In genomic region chr10:62792177-62793090, GRCm38 (mm10) we compare ENCODE assay signal across 8 mouse cellular contexts. TPM values are rescaled to one million over a fixed set of nuclear protein-coding genes. Genes with fewer than 3 reads are reported as not detected.
DNase-seq lines count a peak whose midpoint lies in the region; ATAC-seq and TF ChIP-seq lines count a peak whose summit lies in the region.

TSS of gene Ccar1 (minus strand) at chr10:62792286.

- TF ChIP-seq CTCF in lung, postnatal 0 days (IDR thresholded peaks at IDR 0.05): peak; percentile 43

- H3K36me3 ChIP-seq in hindbrain, embryonic 10.5 days: peaks cover 34% of the 10 kb centered on the region
- H3K36me3 ChIP-seq in lung, postnatal 0 days (ENCODE audit: insufficient read depth, low read length): peaks cover 6% of the 10 kb centered on the region; the same call in 1 of the 2 replicates

- no peak for TF ChIP-seq EP300 in lung, postnatal 0 days (IDR thresholded peaks at IDR 0.05)

- H3K9ac ChIP-seq in lung, postnatal 0 days (replicated peaks; ENCODE audit: low read depth): peak within 1 kb of the TSS; percentile 93

- H3K4me1 ChIP-seq in hindbrain, embryonic 10.5 days (replicated peaks): peaks cover 20% of the 10 kb centered on the region
- H3K4me1 ChIP-seq in lung, postnatal 0 days (ENCODE audit: insufficient read depth, low read depth, low read length): peaks cover 4% of the 10 kb centered on the region; the same call in 1 of the 2 replicates

- H3K27ac ChIP-seq in hindbrain, embryonic 10.5 days: peak within 1 kb of the TSS; percentile 99
- H3K27ac ChIP-seq in lung, postnatal 0 days (ENCODE audit: low read length): peak within 1 kb of the TSS; percentile 94

- H3K4me3 ChIP-seq in hindbrain, embryonic 10.5 days: peak within 1 kb of the TSS; percentile 98
- peak within 1 kb of the TSS; percentile 96 for H3K4me3 ChIP-seq in lung, postnatal 0 days (ENCODE audit: low read depth, low read length)

- no peaks in the 10 kb centered on the region for H3K9me3 ChIP-seq in hindbrain, embryonic 10.5 days
- H3K9me3 ChIP-seq in lung, postnatal 0 days (ENCODE audit: low read length): no peaks in the 10 kb centered on the region

- peak within 1 kb of the TSS; percentile 81 for H3K4me2 ChIP-seq in lung, postnatal 0 days (replicated peaks; ENCODE audit: low read depth, low read length)

- peak; percentile 99 for DNase-seq in MN1 (ENCODE audit: low spot score)
- DNase-seq in cerebellum, adult 9-10 months: peak; percentile 99
- peak; percentile 99 for DNase-seq in hindbrain, embryonic 10.5 days (ENCODE audit: low spot score)
- peak; percentile 98 for DNase-seq in layer of hippocampus, adult 9-11 months
- DNase-seq in lung, postnatal 0 days (ENCODE audit: low spot score): peak; percentile 99
- DNase-seq in ovary, postnatal 14 days (ENCODE audit: low spot score): peak; percentile 98
- DNase-seq in thymus, postnatal 14 days: peak; percentile 99

- ATAC-seq in frontal cortex, adult (ENCODE audit: low TSS enrichment): peak; percentile 99
- peak; percentile 99 for ATAC-seq in lung, postnatal 0 days

- no peaks in the 10 kb centered on the region for H3K27me3 ChIP-seq in hindbrain, embryonic 10.5 days (ENCODE audit: insufficient read depth, poor library complexity, severe bottlenecking)
- H3K27me3 ChIP-seq in lung, postnatal 0 days (replicated peaks; ENCODE audit: insufficient read depth, low read length): no peaks in the 10 kb centered on the region

- 4% methylated on average over 55 of the region's 55 CpGs for WGBS in hindbrain, embryonic 10.5 days
- 3% methylated on average over 55 of the region's 55 CpGs for WGBS in lung, postnatal 0 days

RNA-seq across cellular contexts. Expression of gene Ccar1, which starts in this region (rescaled TPM):
- polyA plus RNA-seq in hindbrain, embryonic 10.5 days (2016; fragmentation: Nextera tagmentation; extraction: Ambion mirVana): 109 and 154 TPM in 2 replicates
- 52.7 and 53.9 TPM in 2 replicates for polyA plus RNA-seq in lung, postnatal 0 days (2015; fragmentation: Nextera tagmentation; extraction: Ambion mirVana)

Comparison
In these comparisons a context has a peak if more than half of its experiments do, and no peak if none do; other contexts are left out.
1. Peak in every context shown above with its lines: DNase-seq, ATAC-seq, H3K4me3 ChIP-seq and H3K27ac ChIP-seq.